Mouse (Mus musculus): Measurements from ENCODE around the gene Opcml. TPM values are rescaled to one million over a fixed set of nuclear protein-coding genes. Genes with fewer than 3 reads are reported as not detected.

The Opcml gene
- polyA plus RNA-seq (2021; fragmentation: Nextera tagmentation), result 50.2 and 56.2 TPM in 2 replicates
- long read RNA-seq, experiment 1, partial matches to known transcripts, result 1 of 76 reads
- long read RNA-seq, experiment 1, other reads (novel, unspliced or antisense), result 75 of 76 reads
- long read RNA-seq, experiment 2, partial matches to known transcripts, result 45 of 98 reads
- long read RNA-seq, experiment 2, other reads (novel, unspliced or antisense), result 48 of 98 reads

DNA sequence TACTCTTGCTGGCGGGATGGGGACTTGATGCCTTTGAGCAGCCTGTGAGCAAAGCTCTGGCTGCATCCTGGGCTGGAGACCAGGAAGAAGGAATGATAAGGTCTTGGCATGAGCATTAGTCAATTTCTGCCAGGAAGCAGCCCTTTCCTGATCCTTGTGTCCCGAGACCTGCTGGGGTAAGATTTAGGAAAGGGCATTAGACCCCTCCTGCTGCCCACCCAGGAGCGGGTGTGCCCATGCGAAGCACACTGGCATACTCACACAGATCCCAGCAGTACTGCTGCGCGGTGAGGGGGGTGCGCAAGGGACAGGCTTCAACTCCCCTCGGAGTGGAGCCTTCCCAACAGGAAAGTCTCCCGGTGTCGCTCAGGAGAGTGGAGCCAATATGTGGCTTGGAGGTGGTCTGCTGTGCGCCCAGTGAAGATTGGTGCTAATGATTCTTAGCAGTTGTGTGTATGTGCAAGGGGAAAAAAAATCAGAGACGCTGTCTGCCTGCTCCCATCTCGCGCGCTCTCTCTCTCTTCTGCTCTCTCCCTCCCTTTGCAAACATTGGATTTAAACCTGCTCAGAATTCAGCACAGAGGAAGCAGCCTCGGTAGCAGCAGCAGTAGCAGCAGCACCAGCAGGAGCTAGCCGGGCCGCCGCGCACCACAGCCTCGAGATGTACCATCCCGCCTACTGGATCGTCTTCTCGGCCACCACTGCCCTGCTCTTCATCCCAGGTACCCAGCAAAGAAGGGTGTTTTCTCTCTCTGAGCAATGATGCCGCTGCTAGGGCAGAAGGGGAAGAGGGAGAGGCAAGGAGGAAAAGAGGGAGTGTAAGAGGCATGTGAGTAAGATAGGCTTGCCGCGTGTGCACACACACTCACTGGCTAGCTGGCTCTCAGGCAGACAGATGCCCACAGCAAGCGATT is at the start of gene Opcml:
Gene Opcml (plus strand): TSS at position 51 of the 914 bp plus-strand sequence.

Small RNAs within 50 kb of the gene (microRNA-seq; reads per million reads assigned to microRNA genes)
- not detected for gene Gm44316
